ENCODE assay signal across 16 mouse cellular contexts in the genomic region with DNA sequence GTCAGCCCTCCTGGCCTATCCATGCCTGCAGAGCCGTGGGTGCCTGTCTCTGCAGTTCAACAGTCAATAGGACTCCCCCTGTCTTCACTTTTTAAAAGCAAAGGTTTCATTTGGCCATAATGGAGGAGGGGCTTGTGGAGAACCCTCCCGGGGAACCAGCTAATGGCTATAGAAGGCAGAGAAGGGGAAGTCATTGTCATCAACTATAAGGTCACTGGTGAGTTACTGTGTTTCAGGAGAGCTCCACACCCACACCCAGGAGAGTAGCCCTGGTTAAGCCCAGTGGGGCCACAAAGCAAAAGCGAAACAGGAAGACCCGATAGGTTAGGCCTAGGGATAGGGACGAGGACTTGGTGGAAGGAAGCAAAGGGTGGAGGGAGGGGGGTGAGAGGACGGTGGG.
DNase-seq lines count a peak whose midpoint lies in the region; ATAC-seq lines count a peak whose summit lies in the region.
"Had no signal": no experiment of that assay in that cellular context is flagged by ENCODE, and none has a peak within 500 bp of the region (broad histone marks: within the 10 kb centered on the region; RNA-seq: fewer than 3 reads in every experiment).

No protein-coding gene starts in this region.

- no peak overlapping the region for H3K4me3 ChIP-seq in hindbrain, embryonic 10.5 days
- H3K4me3 ChIP-seq in hindbrain, embryonic 12.5 days: no peak overlapping the region
- H3K4me3 ChIP-seq: embryonic facial prominence, embryonic 15.5 days; limb, embryonic 13.5 days had no signal

- H3K36me3 ChIP-seq in hindbrain, embryonic 10.5 days: no peaks in the 10 kb centered on the region
- H3K36me3 ChIP-seq in hindbrain, embryonic 12.5 days: no peaks in the 10 kb centered on the region
- H3K36me3 ChIP-seq: embryonic facial prominence, embryonic 15.5 days; limb, embryonic 13.5 days had no signal

- WGBS in hindbrain, embryonic 10.5 days: 58% methylated on average over 6 of the region's 6 CpGs
- 50% methylated on average over 6 of the region's 6 CpGs for WGBS in hindbrain, embryonic 12.5 days

- peaks cover 23% of the 10 kb centered on the region for H3K27me3 ChIP-seq in hindbrain, embryonic 10.5 days (ENCODE audit: insufficient read depth, poor library complexity, severe bottlenecking)
- H3K27me3 ChIP-seq in hindbrain, embryonic 12.5 days: peaks cover 16% of the 10 kb centered on the region

- ATAC-seq in hindbrain, embryonic 12.5 days (ENCODE audit: low FRiP score): no peak
- peak; percentile 84 for ATAC-seq in common myeloid progenitor, adult 5-6 weeks (replicated peaks; ENCODE audit: low read depth, poor library complexity, severe bottlenecking)
- peak; percentile 91 for ATAC-seq in megakaryocyte, adult 5-6 weeks (ENCODE audit: poor library complexity, severe bottlenecking)
- ATAC-seq: forebrain, embryonic 14.5 days; intestine, embryonic 16.5 days had no signal

- H3K4me2 ChIP-seq in hindbrain, embryonic 12.5 days (replicated peaks): no peak overlapping the region
- H3K4me2 ChIP-seq: embryonic facial prominence, embryonic 15.5 days; limb, embryonic 13.5 days had no signal

- DNase-seq in hindbrain, embryonic 10.5 days (ENCODE audit: low spot score): no peak
- peak; percentile 34 for DNase-seq in B cell, adult 2 months
- no peak for DNase-seq in cerebellum, adult 11 months
- no peak for DNase-seq in thymus, postnatal 25 days
- DNase-seq in layer of hippocampus, postnatal 14 days (ENCODE audit: low spot score in 2 of 2): no peak
- DNase-seq: cerebellum, postnatal 10 days; kidney, postnatal 25 days; layer of hippocampus, postnatal 36 days; lung, postnatal 4 days had no signal

- H3K4me1 ChIP-seq in hindbrain, embryonic 10.5 days (replicated peaks): peaks cover 44% of the 10 kb centered on the region
- peaks cover 17% of the 10 kb centered on the region for H3K4me1 ChIP-seq in hindbrain, embryonic 12.5 days

- no peaks in the 10 kb centered on the region for H3K9me3 ChIP-seq in hindbrain, embryonic 10.5 days
- H3K9me3 ChIP-seq in hindbrain, embryonic 12.5 days (replicated peaks): no peaks in the 10 kb centered on the region
- H3K9me3 ChIP-seq: embryonic facial prominence, embryonic 15.5 days; limb, embryonic 13.5 days had no signal

- H3K27ac ChIP-seq in hindbrain, embryonic 10.5 days: 0 out of 2 replicates have a peak overlapping the region, but pooled peaks have one; percentile 66
- H3K27ac ChIP-seq in hindbrain, embryonic 12.5 days: no peak overlapping the region
- H3K27ac ChIP-seq: embryonic facial prominence, embryonic 15.5 days; limb, embryonic 13.5 days had no signal

- no peak overlapping the region for H3K9ac ChIP-seq in hindbrain, embryonic 12.5 days
- H3K9ac ChIP-seq: embryonic facial prominence, embryonic 15.5 days; limb, embryonic 13.5 days had no signal

Comparison
In these comparisons a context has a peak if more than half of its experiments do, and no peak if none do; other contexts are left out.
1. DNase-seq: peak in B cell, adult 2 months (2 of 2); none in hindbrain, embryonic 10.5 days (single experiment), cerebellum, adult 11 months (single experiment), thymus, postnatal 25 days (single experiment) and layer of hippocampus, postnatal 14 days (0 of 2).